Mouse (Mus musculus) brain, embryonic 14.5 days (tissue): ENCODE measurements around the gene Thap8. TPM values are rescaled to one million over a fixed set of nuclear protein-coding genes. Genes with fewer than 3 reads are reported as not detected.
A peak's percentile ranks its signal among the peaks of the same experiment; 100 is the strongest.

Experiments
- DNase-seq: peaks from one replicate; pipeline ENCODE4 v3.0.0-alpha.2; 2011; ENCODE audit warnings: low read depth
- CTCF ChIP-seq: fragments of 200-500 bp; IDR thresholded peaks from 2 replicates; pipeline ENCODE4 v1.5.1; 2012; ENCODE audit warnings: inconsistent platforms, mild to moderate bottlenecking, moderate library complexity, borderline replicate concordance; ENCODE audit not compliant: insufficient read depth, insufficient read length; ENCODE audit errors: extremely low read depth
- POLR2A ChIP-seq: fragments of 200-500 bp; IDR thresholded peaks from 2 replicates; pipeline ENCODE4 v1.6.1; 2012; ENCODE audit warnings: mild to moderate bottlenecking, inconsistent platforms, borderline replicate concordance; ENCODE audit not compliant: poor library complexity, insufficient read depth, insufficient read length, severe bottlenecking; ENCODE audit errors: extremely low read depth
- polyA plus RNA-seq: library from polyadenylated mRNA; depleted of rRNA; stranded (reverse); fragments of >200 nt; gene quantifications from 2 replicates; pipeline ENCODE4 v1.2.3, GENCODE M21; 2012

The Thap8 gene
- polyA plus RNA-seq, 1 experiment: 0.12 TPM

- peak; percentile 99 for DNase-seq
- TF ChIP-seq CTCF (no peak), POLR2A (peak; percentile 88; the same call in 1 of the 2 replicates)
Observed at GRCm38 (mm10) chr7:30322285-30322667, 42.4 kb downstream of the Thap8 start.

- no peak for DNase-seq
- no peak for TF ChIP-seq CTCF
- TF ChIP-seq POLR2A: no peak
Observed at GRCm38 (mm10) chr7:30322865-30323264, 43.0 kb downstream of the Thap8 start.

- no peak for DNase-seq
Observed at GRCm38 (mm10) chr7:30323795-30324194, 43.9 kb downstream of the Thap8 start, which contains the start of gene Sdhaf1. TSS of gene Sdhaf1 (minus strand) at chr7:30323895.

GRCm38 (mm10) chr7:30324300-30324944 is 44.5 kb downstream of the Thap8 start:
- no peak for TF ChIP-seq POLR2A
- DNase-seq: no peak

More at GRCm38 (mm10) chr7:30323795-30324194, 43.9 kb downstream of the Thap8 start, which contains the start of gene Sdhaf1:
- TF ChIP-seq CTCF: no peak
- no peak for TF ChIP-seq POLR2A

- TF ChIP-seq POLR2A (no peak), CTCF (peak; percentile 58; the same call in 1 of the 2 replicates)
- peak; percentile 28 for DNase-seq
Observed at GRCm38 (mm10) chr7:30325364-30325763, 45.5 kb downstream of the Thap8 start.

- TF ChIP-seq CTCF: no peak
- no peak for TF ChIP-seq POLR2A
- DNase-seq: no peak
Observed at GRCm38 (mm10) chr7:30326427-30326826, 46.5 kb downstream of the Thap8 start.

- TF ChIP-seq CTCF: no peak
- DNase-seq: peak; percentile 58
Observed at GRCm38 (mm10) chr7:30327140-30327539, 47.2 kb downstream of the Thap8 start.

GRCm38 (mm10) chr7:30328379-30328778 is 48.5 kb downstream of the Thap8 start:
- TF ChIP-seq POLR2A: no peak
- no peak for TF ChIP-seq CTCF
- DNase-seq: no peak

- TF ChIP-seq POLR2A: no peak
- peak; percentile 94 for TF ChIP-seq CTCF
- peak; percentile 98 for DNase-seq
Observed at GRCm38 (mm10) chr7:30331887-30332286, 52.0 kb downstream of the Thap8 start.

- no peak for TF ChIP-seq CTCF
- TF ChIP-seq POLR2A: no peak
- no peak for DNase-seq
Observed at GRCm38 (mm10) chr7:30332622-30333259, 52.8 kb downstream of the Thap8 start.

GRCm38 (mm10) chr7:30333436-30333835 is 53.5 kb downstream of the Thap8 start:
- peak; percentile 93 for DNase-seq
- TF ChIP-seq POLR2A (no peak), CTCF (no peak)

GRCm38 (mm10) chr7:30334563-30334962 is 54.7 kb downstream of the Thap8 start:
- no peak for DNase-seq
- TF ChIP-seq POLR2A (no peak), CTCF (no peak)

GRCm38 (mm10) chr7:30335688-30336087 is 55.8 kb downstream of the Thap8 start:
- no peak for TF ChIP-seq CTCF
- TF ChIP-seq POLR2A: no peak
- peak; percentile 56 for DNase-seq
